Mouse (Mus musculus) small intestine, adult 2 months (tissue): Measurements from ENCODE around the gene Slc25a11. TPM values are rescaled to one million over a fixed set of nuclear protein-coding genes. Genes with fewer than 3 reads are reported as not detected.

Source experiments
- H3K27ac ChIP-seq: fragments of 200-500 bp; 2 replicates; pipeline ENCODE4 v1.5.1; 2012; ENCODE audit warnings: low read depth, low read length, control low read depth, inconsistent platforms; ENCODE audit not compliant: insufficient read depth
- H3K27me3 ChIP-seq: fragments of 200-500 bp; 2 replicates; pipeline ENCODE4 v1.6.1; 2012; ENCODE audit warnings: mild to moderate bottlenecking, moderate library complexity, low read length, inconsistent platforms; ENCODE audit not compliant: control insufficient read depth, insufficient read depth
- H3K36me3 ChIP-seq: fragments of 200-500 bp; 2 replicates; pipeline ENCODE4 v1.6.1; 2012; ENCODE audit warnings: mild to moderate bottlenecking, low read length, control low read depth, inconsistent platforms; ENCODE audit not compliant: control insufficient read depth, insufficient read depth
- H3K4me1 ChIP-seq: fragments of 200-500 bp; 2 replicates; pipeline ENCODE4 v1.6.1; 2012; ENCODE audit warnings: low read length, inconsistent platforms, mixed read lengths; ENCODE audit not compliant: control insufficient read depth, insufficient read depth, insufficient read length
- H3K4me3 ChIP-seq: fragments of 200-500 bp; 2 replicates; pipeline ENCODE4 v1.5.1; 2012; ENCODE audit warnings: low read depth, mild to moderate bottlenecking, control low read depth, inconsistent platforms, low read length, moderate library complexity
- CTCF ChIP-seq: fragments of 200-500 bp; IDR thresholded peaks from 2 replicates; pipeline ENCODE4 v1.5.1; 2012; ENCODE audit warnings: low read depth, mild to moderate bottlenecking, control low read depth, inconsistent platforms, low read length, moderate library complexity, mixed read lengths; ENCODE audit not compliant: insufficient replicate concordance, insufficient read length; ENCODE audit errors: extremely low read depth
- POLR2A ChIP-seq: fragments of 200-500 bp; IDR thresholded peaks from 2 replicates; pipeline ENCODE4 v1.6.1; 2012; ENCODE audit warnings: low read depth, mild to moderate bottlenecking, control low read depth, inconsistent platforms, low read length, moderate library complexity
- WGBS: fragments of 180-500 bp; shearing (Covaris S2); methylation state at CpG from one replicate; pipeline ENCODE4 v1.1.7; 2018; 5-methylcytosine and 5-hydroxymethylcytosine counted together
- polyA plus RNA-seq: library from polyadenylated mRNA; depleted of rRNA; stranded (reverse); fragments of >200 nt; gene quantifications from 2 replicates; pipeline ENCODE4 v1.2.3, GENCODE M21; 2012

Gene Slc25a11
- polyA plus RNA-seq, 1 experiment, result 147 TPM

GRCm38 (mm10) chr11:70668335-70668770 is 21.1 kb upstream of the Slc25a11 start:
- no peak for TF ChIP-seq CTCF
- TF ChIP-seq POLR2A, result peak; percentile 36; the same call in 1 of the 2 replicates
- WGBS, result under 1% methylated on average over 15 of the region's 15 CpGs
- H3K36me3 ChIP-seq, result peaks cover 33% of the 10 kb centered on the region
- peak overlapping the region; percentile 90 for H3K27ac ChIP-seq
- H3K27me3 ChIP-seq, result no peaks in the 10 kb centered on the region
- H3K4me1 ChIP-seq, result peaks cover 4% of the 10 kb centered on the region; the same call in 1 of the 2 replicates
- H3K4me3 ChIP-seq, result peak overlapping the region; percentile 84

- Histone ChIP-seq H3K27ac (peak overlapping the region; percentile 6; the same call in 1 of the 2 replicates), H3K4me3 (no peak overlapping the region), H3K4me1 (peaks cover 4% of the 10 kb centered on the region; the same call in 1 of the 2 replicates), H3K36me3 (peaks cover 37% of the 10 kb centered on the region), H3K27me3 (no peaks in the 10 kb centered on the region)
- 59% methylated on average over 14 of the region's 14 CpGs for WGBS
- no peak for TF ChIP-seq POLR2A
- TF ChIP-seq CTCF, result no peak
These were observed 20.2 kb upstream of the Slc25a11 start for GRCm38 (mm10) chr11:70667271-70668150.

DNA sequence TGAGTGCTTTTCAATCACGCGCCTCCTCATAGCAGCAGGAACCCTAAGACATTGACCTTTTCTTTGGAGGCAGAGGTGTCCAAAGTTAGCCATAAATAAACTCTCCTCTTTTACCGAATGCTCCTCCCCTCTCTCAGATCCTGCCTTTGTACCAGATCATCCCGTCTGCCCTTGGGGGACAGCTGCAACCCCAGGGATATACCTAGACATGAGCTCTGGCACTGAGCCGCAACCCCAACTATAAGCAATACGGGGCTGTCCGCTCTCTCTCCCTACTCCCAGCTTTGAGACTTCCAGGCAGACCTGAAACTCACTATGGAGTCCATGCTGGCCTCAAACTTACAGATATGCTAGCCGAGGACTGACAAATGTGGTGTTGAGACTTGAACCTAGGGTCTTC is 19.4 kb upstream of the Slc25a11 start:
- 96% methylated on average over 8 of the region's 8 CpGs for WGBS
- Histone ChIP-seq H3K27me3 (no peaks in the 10 kb centered on the region), H3K36me3 (peaks cover 40% of the 10 kb centered on the region), H3K4me1 (peaks cover 4% of the 10 kb centered on the region; the same call in 1 of the 2 replicates), H3K4me3 (no peak overlapping the region), H3K27ac (no peak overlapping the region)
- TF ChIP-seq CTCF (no peak), POLR2A (no peak)

- TF ChIP-seq CTCF (no peak), POLR2A (no peak)
- no peak overlapping the region for H3K27ac ChIP-seq
- H3K4me1 ChIP-seq, result peaks cover 4% of the 10 kb centered on the region; the same call in 1 of the 2 replicates
- H3K4me3 ChIP-seq, result no peak overlapping the region
- WGBS, result 96% methylated on average over 9 of the region's 9 CpGs
- H3K36me3 ChIP-seq, result peaks cover 32% of the 10 kb centered on the region
- no peaks in the 10 kb centered on the region for H3K27me3 ChIP-seq
These were observed 17.5 kb upstream of the Slc25a11 start for GRCm38 (mm10) chr11:70664741-70665140.

GRCm38 (mm10) chr11:70663957-70664356 is 16.7 kb upstream of the Slc25a11 start:
- TF ChIP-seq CTCF (no peak), POLR2A (no peak)
- H3K4me1 ChIP-seq, result peaks cover 4% of the 10 kb centered on the region; the same call in 1 of the 2 replicates
- no peak overlapping the region for H3K27ac ChIP-seq
- WGBS, result 90% methylated on average over 6 of the region's 6 CpGs
- H3K4me3 ChIP-seq, result no peak overlapping the region
- peaks cover 32% of the 10 kb centered on the region for H3K36me3 ChIP-seq
- no peaks in the 10 kb centered on the region for H3K27me3 ChIP-seq

- Histone ChIP-seq H3K27me3 (no peaks in the 10 kb centered on the region), H3K4me1 (peaks cover 4% of the 10 kb centered on the region; the same call in 1 of the 2 replicates), H3K27ac (no peak overlapping the region), H3K36me3 (peaks cover 32% of the 10 kb centered on the region), H3K4me3 (no peak overlapping the region)
- no peak for TF ChIP-seq CTCF
- TF ChIP-seq POLR2A, result no peak
- 93% methylated on average over 8 of the region's 8 CpGs for WGBS
These were observed 15.8 kb upstream of the Slc25a11 start for GRCm38 (mm10) chr11:70663101-70663500.

DNA sequence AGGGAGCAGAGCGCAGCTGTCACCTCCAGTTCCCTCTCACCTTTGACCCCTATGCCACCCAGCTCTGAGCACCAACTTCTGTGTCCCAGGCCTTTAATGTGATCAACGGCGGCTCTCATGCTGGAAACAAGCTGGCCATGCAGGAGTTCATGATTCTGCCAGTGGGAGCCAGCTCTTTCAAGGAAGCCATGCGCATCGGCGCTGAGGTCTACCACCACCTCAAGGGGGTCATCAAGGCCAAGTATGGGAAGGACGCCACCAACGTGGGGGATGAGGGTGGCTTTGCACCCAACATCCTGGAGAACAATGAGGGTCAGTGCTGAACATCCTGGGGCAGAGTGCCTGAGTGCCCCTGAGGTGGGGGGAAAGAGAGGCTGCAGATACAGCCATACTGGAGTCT is 13.3 kb upstream of the Slc25a11 start:
- peaks cover 15% of the 10 kb centered on the region for H3K4me1 ChIP-seq
- WGBS, result 88% methylated on average over 8 of the region's 8 CpGs
- no peak overlapping the region for H3K27ac ChIP-seq
- TF ChIP-seq POLR2A, result no peak
- TF ChIP-seq CTCF, result no peak
- no peak overlapping the region for H3K4me3 ChIP-seq
- H3K36me3 ChIP-seq, result peaks cover 32% of the 10 kb centered on the region
- no peaks in the 10 kb centered on the region for H3K27me3 ChIP-seq
